Mouse (Mus musculus): ENCODE measurements at regions not wholly inside any gene's neighbourhood (a gene's known extent, or its start where the extent isn't known, plus 50 kb on each side); places are given as distances from the start of the nearest gene placed in this dataset.

DNA sequence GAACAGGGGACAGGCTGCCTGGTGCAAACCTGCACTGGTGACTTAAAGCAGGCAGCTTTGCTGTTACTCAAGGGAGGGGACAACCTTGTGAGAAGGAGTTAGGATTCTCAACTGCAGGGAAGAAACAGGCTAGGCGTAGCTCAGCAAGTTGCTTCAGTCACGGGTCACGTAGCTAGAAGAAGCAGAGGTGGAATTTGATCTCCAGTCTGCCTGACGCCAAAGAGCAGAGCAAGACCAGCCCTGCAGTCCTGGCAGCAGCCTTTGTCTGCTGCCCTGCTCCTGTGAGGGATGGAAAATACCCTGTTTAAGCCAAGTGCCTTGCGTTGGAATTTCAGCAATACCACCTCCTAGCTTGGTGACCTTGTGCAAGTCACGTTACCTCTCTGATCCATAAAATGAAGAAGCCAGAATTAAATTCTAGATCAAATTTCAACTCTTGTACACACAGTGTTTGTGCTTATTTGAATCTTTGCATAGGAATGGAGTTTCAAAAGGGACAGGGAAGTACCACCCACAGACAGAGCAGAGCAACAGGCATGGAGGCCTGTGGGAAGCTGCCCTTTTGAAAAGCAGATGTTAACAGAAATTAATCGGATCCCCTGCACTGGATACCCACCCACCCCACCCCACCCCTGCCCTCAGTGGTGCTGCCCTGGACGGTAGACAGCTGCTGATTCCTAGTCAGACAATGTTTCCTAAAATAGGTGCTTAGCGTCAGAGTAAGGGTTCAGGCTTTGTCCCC lies 116.6 kb upstream of the Sesn3 start:
- TF ChIP-seq CTCF (IDR thresholded peaks at IDR 0.05; ENCODE audit: low read depth) (no peak), EP300 (IDR thresholded peaks at IDR 0.05; ENCODE audit: low read depth) (no peak)
